Mouse (Mus musculus): ENCODE measurements at regions not wholly inside any gene's neighbourhood (a gene's known extent, or its start where the extent isn't known, plus 50 kb on each side); places are given as distances from the start of the nearest gene placed in this dataset.

DNA sequence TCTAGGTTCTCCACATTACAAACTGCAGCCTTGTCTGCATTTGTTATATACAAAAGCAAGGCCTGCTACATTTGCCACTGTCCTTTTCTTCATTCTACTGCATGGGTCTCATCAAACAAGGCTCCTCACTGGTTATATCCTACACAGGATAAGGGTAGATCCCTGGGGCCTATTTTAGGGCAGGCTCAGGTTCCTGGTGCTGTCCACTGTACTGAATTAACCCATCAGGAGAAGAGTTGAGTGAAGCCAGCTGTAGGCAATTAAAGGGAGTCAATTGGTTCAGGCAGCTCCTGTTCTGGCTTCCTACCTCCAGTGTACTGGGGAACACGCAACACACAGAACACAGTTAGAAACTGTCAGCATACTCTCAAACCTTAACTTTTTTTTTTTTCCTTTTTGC, 358.2 kb upstream of the Chd6 start:
- Histone ChIP-seq H3K79me2 (ENCODE audit: control insufficient read depth, insufficient read depth, low read length, poor library complexity) (no peaks in the 10 kb centered on the region), H3K27me3 (ENCODE audit: control insufficient read depth in 1 of 2, insufficient read depth in 2 of 2, low read length in 2 of 2) (no peaks in the 10 kb centered on the region), H3K9ac (ENCODE audit: control insufficient read depth, low read depth, low read length, poor library complexity, severe bottlenecking) (no peak overlapping the region), H3K4me1 (ENCODE audit: control insufficient read depth in 1 of 2, insufficient read depth in 2 of 2, low read length in 2 of 2) (no peaks in the 10 kb centered on the region), H3K36me3 (ENCODE audit: control insufficient read depth in 1 of 2, insufficient read depth in 2 of 2, low read length in 2 of 2) (no peaks in the 10 kb centered on the region), H3K4me3 (ENCODE audit: control insufficient read depth in 1 of 2, insufficient read depth in 1 of 2, low read depth in 2 of 2, low read length in 2 of 2) (no peak overlapping the region), H3K9me3 (replicated peaks; ENCODE audit: insufficient read depth, low read length) (no peaks in the 10 kb centered on the region), H3K27ac (ENCODE audit: control insufficient read depth, low read depth, low read length) (no peak overlapping the region)
- DNase-seq (ENCODE audit: low read depth, low spot score) = no peak
- TF ChIP-seq GABPA (IDR thresholded peaks at IDR 0.05; ENCODE audit: low read depth, low read length) = no peak
- no peak for TF ChIP-seq MYC (IDR thresholded peaks at IDR 0.05; ENCODE audit: low read depth, low read length)
- TF ChIP-seq CTCF (IDR thresholded peaks at IDR 0.05 in 2 of 3, conservative IDR thresholded peaks at IDR 0.05 in 1 of 3; ENCODE audit: control insufficient read depth in 1 of 3, insufficient read depth in 1 of 3, low read depth in 2 of 3, low read length in 3 of 3, poor library complexity in 1 of 3, severe bottlenecking in 1 of 3) = no peak
- TF ChIP-seq POLR2AphosphoS2 (IDR thresholded peaks at IDR 0.05; ENCODE audit: low read length) = no peak
- no peak for TF ChIP-seq GATA1 (IDR thresholded peaks at IDR 0.05; ENCODE audit: low read depth, low read length)
- TF ChIP-seq SMC3 (IDR thresholded peaks at IDR 0.05; ENCODE audit: low read depth, low read length) = no peak
- no peak for TF ChIP-seq MAFK (IDR thresholded peaks at IDR 0.05; ENCODE audit: borderline replicate concordance, low read depth, low read length)
- TF ChIP-seq ZC3H11A (IDR thresholded peaks at IDR 0.05; ENCODE audit: low read depth, low read length) = no peak

DNA sequence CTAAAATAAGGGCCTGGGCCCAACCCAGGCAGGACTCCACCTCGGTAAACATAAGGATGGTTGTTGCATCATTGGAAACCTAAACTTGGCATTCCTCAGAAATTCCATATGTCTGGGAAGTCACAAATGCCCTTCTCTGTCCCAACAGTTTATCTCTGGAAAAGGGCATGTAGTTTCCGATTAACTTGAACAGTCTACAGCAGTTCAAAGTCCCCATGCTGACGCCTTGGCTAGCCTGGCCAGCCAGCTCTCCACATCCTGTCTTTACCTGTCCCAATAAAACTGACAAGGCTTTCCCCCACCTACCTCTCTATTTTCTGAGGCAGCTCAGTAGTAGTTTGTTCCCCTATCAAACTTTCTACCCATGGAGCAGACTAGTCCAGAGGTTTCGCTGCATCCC, 351.7 kb upstream of the Chd6 start:
- TF ChIP-seq GATA1 (IDR thresholded peaks at IDR 0.05; ENCODE audit: low read depth, low read length) (no peak), MXI1 (IDR thresholded peaks at IDR 0.05; ENCODE audit: low read depth, low read length) (no peak), ZNF384 (IDR thresholded peaks at IDR 0.05; ENCODE audit: low read depth, low read length) (no peak), HCFC1 (IDR thresholded peaks at IDR 0.05; ENCODE audit: low read depth, low read length) (no peak), MEF2A (IDR thresholded peaks at IDR 0.05; ENCODE audit: extremely low read depth, insufficient replicate concordance, low read depth, low read length, poor library complexity, severe bottlenecking) (no peak), E2F4 (IDR thresholded peaks at IDR 0.05; ENCODE audit: borderline replicate concordance, low read depth, low read length) (no peak), MAFK (IDR thresholded peaks at IDR 0.05; ENCODE audit: borderline replicate concordance, low read depth, low read length) (no peak), MYC (IDR thresholded peaks at IDR 0.05; ENCODE audit: low read depth, low read length) (no peak), MAZ (IDR thresholded peaks at IDR 0.05; ENCODE audit: low read depth, low read length) (no peak), ETS1 (IDR thresholded peaks at IDR 0.05; ENCODE audit: low read depth, low read length) (no peak), ELF1 (IDR thresholded peaks at IDR 0.05; ENCODE audit: low read depth, low read length) (no peak), GABPA (IDR thresholded peaks at IDR 0.05; ENCODE audit: low read depth, low read length) (no peak)
- Histone ChIP-seq H3K4me3 (ENCODE audit: control insufficient read depth in 1 of 2, insufficient read depth in 1 of 2, low read depth in 2 of 2, low read length in 2 of 2) (no peak overlapping the region), H3K9me3 (replicated peaks; ENCODE audit: insufficient read depth, low read length) (no peaks in the 10 kb centered on the region), H3K27me3 (ENCODE audit: control insufficient read depth in 1 of 2, insufficient read depth in 2 of 2, low read length in 2 of 2) (no peaks in the 10 kb centered on the region), H3K9ac (ENCODE audit: control insufficient read depth, low read depth, low read length, poor library complexity, severe bottlenecking) (no peak overlapping the region), H3K79me2 (ENCODE audit: control insufficient read depth, insufficient read depth, low read length, poor library complexity) (no peaks in the 10 kb centered on the region), H3K4me1 (ENCODE audit: control insufficient read depth in 1 of 2, insufficient read depth in 2 of 2, low read length in 2 of 2) (no peaks in the 10 kb centered on the region), H3K36me3 (ENCODE audit: control insufficient read depth in 1 of 2, insufficient read depth in 2 of 2, low read length in 2 of 2) (no peaks in the 10 kb centered on the region), H3K27ac (ENCODE audit: control insufficient read depth, low read depth, low read length) (no peak overlapping the region)
- DNase-seq (ENCODE audit: low read depth, low spot score) = no peak
